Mouse (Mus musculus) neural tube, embryonic 15.5 days (tissue): Measurements from ENCODE around the gene Pitpnc1. TPM values are rescaled to one million over a fixed set of nuclear protein-coding genes. Genes with fewer than 3 reads are reported as not detected.
"Not testable (repeated sequence)": the region's sequence is repeated elsewhere in the genome, so short reads cannot be mapped to it uniquely, and the experiment has no call there.

ENCODE experiments used
- ATAC-seq: fragments of 200-750 bp; cut with Nextera tagmentation; 2 replicates; pipeline ENCODE4 v1.8.0; 2017; ENCODE audit warnings: mild to moderate bottlenecking, moderate TSS enrichment, moderate library complexity; ENCODE audit not compliant: low FRiP score
- H3K27ac ChIP-seq: fragments of 300-500 bp; sonication (generic); replicated peaks from 2 replicates; pipeline ENCODE4 v1.5.1; 2015; ENCODE audit warnings: mild to moderate bottlenecking, inconsistent platforms
- H3K27me3 ChIP-seq: fragments of 300-500 bp; sonication (generic); replicated peaks from 2 replicates; pipeline ENCODE4 v1.6.1; 2015; ENCODE audit warnings: inconsistent platforms
- H3K36me3 ChIP-seq: fragments of 300-500 bp; sonication (generic); 2 replicates; pipeline ENCODE4 v1.6.1; 2015; ENCODE audit warnings: inconsistent platforms
- H3K4me1 ChIP-seq: fragments of 300-500 bp; sonication (generic); 2 replicates; pipeline ENCODE4 v1.6.1; 2015; ENCODE audit warnings: inconsistent platforms
- H3K4me2 ChIP-seq: fragments of 300-500 bp; sonication (generic); 2 replicates; pipeline ENCODE4 v1.6.1; 2015; ENCODE audit warnings: inconsistent platforms, mild to moderate bottlenecking, moderate library complexity
- H3K4me3 ChIP-seq: fragments of 300-500 bp; sonication (generic); replicated peaks from 2 replicates; pipeline ENCODE4 v1.5.1; 2015; ENCODE audit warnings: mild to moderate bottlenecking, inconsistent platforms
- H3K9ac ChIP-seq: fragments of 300-500 bp; sonication (generic); replicated peaks from 2 replicates; pipeline ENCODE4 v1.6.1; 2015; ENCODE audit warnings: mild to moderate bottlenecking, inconsistent platforms
- H3K9me3 ChIP-seq: fragments of 300-500 bp; sonication (generic); replicated peaks from 2 replicates; pipeline ENCODE4 v1.6.1; 2016; ENCODE audit warnings: inconsistent platforms
- WGBS: fragments of 180-500 bp; shearing (Covaris S2); methylation state at CpG from one replicate; pipeline ENCODE4 v1.1.7; 2015; ENCODE audit warnings: mixed read lengths; 5-methylcytosine and 5-hydroxymethylcytosine counted together
- polyA plus RNA-seq: library from polyadenylated mRNA; unstranded; fragments of >200 nt; fragmentation: Nextera tagmentation; extraction: Ambion mirVana; gene quantifications from 2 replicates; pipeline ENCODE4 v1.2.1, GENCODE M21; 2015

The Pitpnc1 gene
- polyA plus RNA-seq, result 42.0 and 45.0 TPM in 2 replicates

GRCm38 (mm10) chr11:107470521-107471041 lies at the start of gene Pitpnc1:
Gene Pitpnc1 (minus strand): TSS chr11:107470699.
- Histone ChIP-seq H3K4me2 (peak within 1 kb of the TSS; percentile 81), H3K27ac (peak within 1 kb of the TSS; percentile 94), H3K4me1 (peaks cover 38% of the 10 kb centered on the region), H3K36me3 (no peaks in the 10 kb centered on the region), H3K27me3 (no peaks in the 10 kb centered on the region), H3K4me3 (peak within 1 kb of the TSS; percentile 89), H3K9me3 (no peaks in the 10 kb centered on the region), H3K9ac (peak within 1 kb of the TSS; percentile 90)
- WGBS, result under 1% methylated on average over 37 of the region's 37 CpGs
- ATAC-seq, result peak; percentile 91

GRCm38 (mm10) chr11:107518645-107519429 lies 48.3 kb upstream of the Pitpnc1 start:
- no peak overlapping the region for H3K9ac ChIP-seq
- H3K4me1 ChIP-seq, result no peaks in the 10 kb centered on the region
- no peak overlapping the region for H3K4me2 ChIP-seq
- WGBS, result 90% methylated on average over 5 of the region's 5 CpGs
- no peak overlapping the region for H3K27ac ChIP-seq
- no peaks in the 10 kb centered on the region for H3K36me3 ChIP-seq
- no peaks in the 10 kb centered on the region for H3K9me3 ChIP-seq
- H3K27me3 ChIP-seq, result no peaks in the 10 kb centered on the region
- H3K4me3 ChIP-seq, result no peak overlapping the region
- no peak for ATAC-seq

- Histone ChIP-seq H3K27me3 (no peaks in the 10 kb centered on the region), H3K4me1 (peaks cover 3% of the 10 kb centered on the region; the same call in 1 of the 2 replicates), H3K36me3 (no peaks in the 10 kb centered on the region), H3K9ac (no peak overlapping the region), H3K9me3 (no peaks in the 10 kb centered on the region), H3K27ac (no peak overlapping the region), H3K4me3 (no peak overlapping the region), H3K4me2 (no peak overlapping the region)
- ATAC-seq, result no peak
- WGBS, result 88% methylated on average over 2 of the region's 2 CpGs
Observed at GRCm38 (mm10) chr11:107516387-107516786, 45.9 kb upstream of the Pitpnc1 start.

GRCm38 (mm10) chr11:107513047-107513446 lies 42.5 kb upstream of the Pitpnc1 start:
- WGBS, result 67% methylated on average over 10 of the region's 10 CpGs
- Histone ChIP-seq H3K36me3 (no peaks in the 10 kb centered on the region), H3K9ac (no peak overlapping the region), H3K27me3 (no peaks in the 10 kb centered on the region), H3K4me2 (no peak overlapping the region), H3K4me3 (no peak overlapping the region), H3K9me3 (no peaks in the 10 kb centered on the region), H3K27ac (0 out of 2 replicates have a peak overlapping the region, but pooled peaks have one; percentile 23), H3K4me1 (peaks cover 17% of the 10 kb centered on the region)
- ATAC-seq, result no peak

GRCm38 (mm10) chr11:107511954-107512353 lies 41.5 kb upstream of the Pitpnc1 start:
- ATAC-seq, H3K9ac ChIP-seq, H3K36me3 ChIP-seq, H3K27ac ChIP-seq, H3K4me2 ChIP-seq, H3K4me3 ChIP-seq, H3K9me3 ChIP-seq, H3K27me3 ChIP-seq: not testable (repeated sequence)
- peaks cover 17% of the 10 kb centered on the region for H3K4me1 ChIP-seq
- 56% methylated on average over 5 of the region's 5 CpGs for WGBS

GRCm38 (mm10) chr11:107510362-107511269 lies 40.1 kb upstream of the Pitpnc1 start:
- Histone ChIP-seq H3K27ac (no peak overlapping the region), H3K4me2 (peak overlapping the region; percentile 42), H3K9me3 (no peaks in the 10 kb centered on the region), H3K27me3 (no peaks in the 10 kb centered on the region), H3K36me3 (no peaks in the 10 kb centered on the region), H3K9ac (0 out of 2 replicates have a peak overlapping the region, but pooled peaks have one; percentile 20), H3K4me1 (peaks cover 17% of the 10 kb centered on the region), H3K4me3 (0 out of 2 replicates have a peak overlapping the region, but pooled peaks have one; percentile 7)
- no peak for ATAC-seq
- 8% methylated on average over 18 of the region's 18 CpGs for WGBS

- peak; percentile 38; the same call in 1 of the 2 replicates for ATAC-seq
- no peak overlapping the region for H3K9ac ChIP-seq
- no peaks in the 10 kb centered on the region for H3K36me3 ChIP-seq
- H3K4me1 ChIP-seq, result peaks cover 17% of the 10 kb centered on the region
- no peak overlapping the region for H3K27ac ChIP-seq
- no peak overlapping the region for H3K4me3 ChIP-seq
- H3K27me3 ChIP-seq, result no peaks in the 10 kb centered on the region
- H3K9me3 ChIP-seq, result no peaks in the 10 kb centered on the region
- 18% methylated on average over 11 of the region's 11 CpGs for WGBS
- peak overlapping the region; percentile 42 for H3K4me2 ChIP-seq
Observed at GRCm38 (mm10) chr11:107509631-107510338, 39.3 kb upstream of the Pitpnc1 start.

GRCm38 (mm10) chr11:107506260-107506659 lies 35.8 kb upstream of the Pitpnc1 start:
- Histone ChIP-seq H3K4me3 (no peak overlapping the region), H3K9me3 (no peaks in the 10 kb centered on the region), H3K36me3 (no peaks in the 10 kb centered on the region), H3K9ac (no peak overlapping the region), H3K27me3 (no peaks in the 10 kb centered on the region), H3K4me1 (peaks cover 14% of the 10 kb centered on the region), H3K27ac (no peak overlapping the region), H3K4me2 (no peak overlapping the region)
- WGBS, result 80% methylated on average over 1 of the region's 1 CpGs
- ATAC-seq, result no peak

GRCm38 (mm10) chr11:107504364-107504763 lies 33.9 kb upstream of the Pitpnc1 start:
- not testable (repeated sequence) for H3K9me3 ChIP-seq, H3K4me2 ChIP-seq, H3K4me3 ChIP-seq, ATAC-seq, H3K36me3 ChIP-seq, H3K27me3 ChIP-seq, H3K9ac ChIP-seq, H3K27ac ChIP-seq, H3K4me1 ChIP-seq
- 98% methylated on average over 3 of the region's 4 CpGs for WGBS

- Histone ChIP-seq H3K4me3 (no peak overlapping the region), H3K27me3 (no peaks in the 10 kb centered on the region), H3K4me1 (no peaks in the 10 kb centered on the region), H3K4me2 (no peak overlapping the region), H3K36me3 (peaks cover 23% of the 10 kb centered on the region), H3K9ac (no peak overlapping the region), H3K9me3 (no peaks in the 10 kb centered on the region), H3K27ac (no peak overlapping the region)
- WGBS, result 87% methylated on average over 8 of the region's 8 CpGs
- no peak for ATAC-seq
Observed at GRCm38 (mm10) chr11:107502801-107503200, 32.3 kb upstream of the Pitpnc1 start.

GRCm38 (mm10) chr11:107484341-107484740 lies 13.8 kb upstream of the Pitpnc1 start:
- WGBS, result 92% methylated on average over 3 of the region's 3 CpGs
- no peak overlapping the region for H3K4me3 ChIP-seq

More at GRCm38 (mm10) chr11:107484341-107484740, 13.8 kb upstream of the Pitpnc1 start:
- no peaks in the 10 kb centered on the region for H3K27me3 ChIP-seq
- H3K27ac ChIP-seq, result no peak overlapping the region
- ATAC-seq, result no peak
- H3K9me3 ChIP-seq, result no peaks in the 10 kb centered on the region
- no peak overlapping the region for H3K4me2 ChIP-seq
- H3K9ac ChIP-seq, result no peak overlapping the region
- H3K4me1 ChIP-seq, result peaks cover 23% of the 10 kb centered on the region
- H3K36me3 ChIP-seq, result peaks cover 38% of the 10 kb centered on the region
